Mouse (Mus musculus) fat pad, adult 2 months (tissue): ENCODE measurements around the gene Pax8.

Source experiments
- DNase-seq: peaks from one replicate; pipeline ENCODE4 v3.0.0-alpha.2; 2011; ENCODE audit warnings: low read depth, low spot score; ENCODE audit errors: extremely low read depth

Pax8 gene

GRCm38 (mm10) chr2:24475420-24475819, at the start of gene Pax8:
Gene Pax8 (minus strand): TSS chr2:24475599.
- DNase-seq: no peak

- DNase-seq: no peak
Observed at GRCm38 (mm10) chr2:24521430-24522226, 46.2 kb upstream of the Pax8 start.

DNA sequence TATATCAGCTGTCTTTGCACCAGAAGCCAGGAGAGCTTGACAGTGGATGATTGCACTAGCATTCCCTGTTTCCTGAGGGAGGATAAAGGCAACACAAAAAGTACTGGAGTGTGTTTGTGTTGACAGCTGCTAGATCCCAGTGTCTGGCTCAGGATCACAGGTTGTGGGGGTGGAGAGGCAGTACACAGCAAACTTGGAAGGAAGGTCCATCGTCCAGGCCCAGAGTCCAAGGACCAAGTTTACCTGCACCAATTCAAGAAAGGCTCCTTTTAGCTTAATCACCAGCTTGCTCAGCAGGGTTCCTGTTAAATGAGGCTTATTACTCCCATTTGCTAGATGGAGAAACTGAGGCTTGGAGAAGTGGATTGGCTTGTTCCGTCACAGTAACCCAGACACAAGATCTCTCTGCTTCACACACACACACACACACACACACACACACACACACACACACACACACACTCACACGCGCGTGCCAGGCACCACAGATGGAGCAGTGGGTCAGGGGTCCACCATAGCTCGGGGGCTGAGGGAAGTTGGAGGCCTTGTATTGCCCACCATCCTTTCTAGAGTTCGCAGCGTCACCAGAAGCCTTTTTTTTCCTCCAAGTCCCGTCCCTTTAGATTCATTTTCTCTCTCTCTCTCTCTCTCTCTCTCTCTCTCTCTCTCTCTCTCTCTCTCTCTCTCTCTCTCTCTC, 45.3 kb upstream of the Pax8 start:
- DNase-seq: no peak

DNA sequence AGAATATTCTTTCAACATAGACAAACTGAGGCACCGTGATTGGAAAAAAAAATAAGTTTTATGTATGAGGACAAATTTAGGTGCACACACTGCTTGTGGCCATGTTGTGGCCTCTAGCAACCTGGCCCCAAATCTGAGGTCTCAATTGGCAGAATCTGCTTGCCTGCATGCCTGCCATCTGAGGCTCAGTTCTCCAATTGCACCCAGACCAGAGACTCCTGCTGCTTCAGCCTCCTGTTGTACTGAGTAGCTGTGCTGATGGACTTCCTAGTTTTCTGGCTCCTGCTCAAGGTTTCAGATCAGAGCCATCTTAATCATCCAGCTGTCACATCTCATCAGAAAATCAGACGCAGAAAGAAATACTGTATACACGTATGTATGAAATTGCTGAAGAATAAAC, 41.5 kb upstream of the Pax8 start:
- DNase-seq: no peak

- no peak for DNase-seq
Observed at GRCm38 (mm10) chr2:24507359-24507758, 32.0 kb upstream of the Pax8 start.

DNA sequence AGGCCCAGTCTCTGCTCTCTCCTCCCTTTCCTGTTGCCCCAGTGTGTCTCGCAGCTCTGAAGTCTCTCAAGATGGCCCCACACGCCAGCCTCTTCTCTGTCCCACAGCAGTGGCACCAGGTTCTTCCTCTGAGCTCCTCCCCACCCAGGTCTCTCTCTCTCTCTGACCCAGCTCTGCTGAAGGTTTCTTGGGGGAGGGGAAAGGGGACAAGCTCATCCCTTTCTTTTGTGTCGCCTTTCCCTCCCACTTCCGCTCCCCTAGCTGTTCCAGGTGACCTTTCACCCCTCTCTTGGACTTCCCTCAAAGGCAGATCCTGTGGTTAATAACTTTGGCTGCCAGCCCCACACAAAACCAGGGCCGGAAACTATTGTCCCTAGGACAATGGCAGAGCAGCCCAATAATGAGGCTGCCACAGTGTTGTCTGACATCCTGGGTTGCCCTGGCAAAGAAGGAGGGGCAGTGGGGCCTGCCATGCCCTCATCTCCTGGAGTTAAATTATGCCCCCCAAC, 27.6 kb upstream of the Pax8 start:
- no peak for DNase-seq

GRCm38 (mm10) chr2:24500921-24501320, 25.5 kb upstream of the Pax8 start:
- DNase-seq: no peak

- no peak for DNase-seq
Observed at GRCm38 (mm10) chr2:24490564-24490963, 15.2 kb upstream of the Pax8 start.

DNA sequence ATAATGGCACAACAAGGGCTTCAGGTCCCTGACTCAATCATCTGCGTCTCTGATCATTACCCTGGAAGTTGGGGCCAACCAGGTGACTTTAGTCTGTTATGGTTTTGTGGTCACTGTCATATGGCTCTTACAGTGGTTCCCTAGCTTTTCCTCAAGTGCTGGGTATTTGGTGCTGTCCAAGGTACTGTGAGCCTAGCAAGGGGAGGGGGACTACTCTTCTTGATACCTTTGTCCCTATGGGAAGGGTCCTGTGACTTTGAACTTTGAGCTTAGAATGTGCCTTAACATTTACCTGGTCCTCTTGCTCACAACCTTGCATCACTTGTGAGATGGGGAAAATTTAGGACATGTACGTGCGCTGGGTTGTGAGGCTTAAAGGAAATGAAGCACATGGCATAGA, 13.3 kb upstream of the Pax8 start:
- no peak for DNase-seq

- DNase-seq: no peak
Observed at GRCm38 (mm10) chr2:24487056-24487825, 11.8 kb upstream of the Pax8 start.

DNA sequence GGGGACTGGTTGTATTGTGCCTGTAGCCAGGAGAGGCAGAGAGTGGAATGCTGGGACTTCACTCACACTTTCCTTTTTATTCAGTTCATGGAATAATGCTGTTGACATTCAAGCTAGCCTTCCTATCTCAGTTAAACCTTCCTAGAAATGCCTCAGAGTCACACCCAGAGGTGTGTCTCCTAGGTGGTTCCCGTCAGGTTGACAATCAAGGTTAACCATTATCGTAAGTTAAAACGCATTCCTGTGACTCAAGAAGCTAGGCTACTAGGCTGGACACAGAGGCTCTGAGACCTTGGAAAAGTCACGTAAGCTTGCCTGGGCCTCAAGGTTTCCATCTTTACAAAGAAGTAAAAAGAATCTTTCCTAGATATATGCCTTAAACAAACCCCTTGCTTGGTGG, 10.0 kb upstream of the Pax8 start:
- no peak for DNase-seq

DNA sequence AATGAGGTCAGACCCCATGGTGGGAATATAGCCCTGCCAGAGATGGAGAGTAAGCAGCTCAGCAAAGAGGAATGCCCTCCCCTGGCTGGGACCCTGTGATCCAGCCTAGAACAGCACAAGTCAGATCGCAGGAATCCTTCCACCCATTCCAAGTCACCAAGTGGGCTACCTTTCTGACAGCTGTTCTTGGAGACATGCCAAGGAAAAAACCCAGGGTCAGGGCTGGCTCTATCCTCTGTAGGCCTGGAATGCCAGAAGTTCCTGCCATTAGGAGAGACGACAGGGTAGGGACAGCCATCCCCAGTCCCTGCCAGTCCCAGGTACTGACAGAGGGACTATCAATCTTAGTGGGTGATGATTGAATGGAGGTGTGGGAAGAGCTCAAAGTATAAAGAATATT, 4.5 kb upstream of the Pax8 start:
- no peak for DNase-seq

DNA sequence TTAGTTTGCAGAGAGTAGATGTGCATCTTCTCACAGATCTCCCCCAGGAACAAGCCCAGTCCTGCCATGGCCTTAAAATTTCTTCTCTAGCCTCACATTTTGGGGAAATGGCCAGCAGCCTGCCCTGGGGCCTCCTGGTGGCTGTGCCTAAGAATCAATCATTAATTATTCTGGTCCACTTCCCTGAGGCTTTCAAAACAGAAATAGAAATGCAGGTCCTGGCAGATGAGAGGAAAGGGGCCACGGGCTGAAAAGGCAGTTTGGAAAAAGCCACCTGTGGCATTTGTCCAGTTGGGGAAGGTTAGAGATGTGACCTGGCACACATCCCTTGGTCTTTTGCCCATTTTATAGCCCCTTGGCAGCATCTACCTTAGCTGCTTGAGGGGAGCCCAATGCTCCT, 3.8 kb upstream of the Pax8 start:
- no peak for DNase-seq

DNA sequence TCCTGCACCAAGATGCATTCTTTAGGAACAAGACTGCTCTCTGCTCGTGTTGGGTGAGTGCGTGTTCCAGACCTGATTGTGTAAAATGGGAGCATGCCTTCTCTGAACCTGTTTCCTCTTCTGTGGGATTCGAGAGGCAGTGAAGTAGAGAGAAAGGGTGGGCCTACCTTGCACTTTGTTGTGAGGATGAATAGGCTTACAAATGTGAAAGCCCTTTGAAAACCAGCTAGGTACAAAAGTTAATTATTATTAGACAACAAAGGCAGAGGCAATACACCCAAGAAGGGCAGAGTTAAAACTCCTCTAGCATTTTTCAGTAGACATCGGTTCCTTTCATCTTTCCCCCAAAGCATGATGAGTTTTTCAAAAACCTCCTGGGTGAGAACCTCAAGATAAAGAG, 3.2 kb upstream of the Pax8 start:
- no peak for DNase-seq

DNA sequence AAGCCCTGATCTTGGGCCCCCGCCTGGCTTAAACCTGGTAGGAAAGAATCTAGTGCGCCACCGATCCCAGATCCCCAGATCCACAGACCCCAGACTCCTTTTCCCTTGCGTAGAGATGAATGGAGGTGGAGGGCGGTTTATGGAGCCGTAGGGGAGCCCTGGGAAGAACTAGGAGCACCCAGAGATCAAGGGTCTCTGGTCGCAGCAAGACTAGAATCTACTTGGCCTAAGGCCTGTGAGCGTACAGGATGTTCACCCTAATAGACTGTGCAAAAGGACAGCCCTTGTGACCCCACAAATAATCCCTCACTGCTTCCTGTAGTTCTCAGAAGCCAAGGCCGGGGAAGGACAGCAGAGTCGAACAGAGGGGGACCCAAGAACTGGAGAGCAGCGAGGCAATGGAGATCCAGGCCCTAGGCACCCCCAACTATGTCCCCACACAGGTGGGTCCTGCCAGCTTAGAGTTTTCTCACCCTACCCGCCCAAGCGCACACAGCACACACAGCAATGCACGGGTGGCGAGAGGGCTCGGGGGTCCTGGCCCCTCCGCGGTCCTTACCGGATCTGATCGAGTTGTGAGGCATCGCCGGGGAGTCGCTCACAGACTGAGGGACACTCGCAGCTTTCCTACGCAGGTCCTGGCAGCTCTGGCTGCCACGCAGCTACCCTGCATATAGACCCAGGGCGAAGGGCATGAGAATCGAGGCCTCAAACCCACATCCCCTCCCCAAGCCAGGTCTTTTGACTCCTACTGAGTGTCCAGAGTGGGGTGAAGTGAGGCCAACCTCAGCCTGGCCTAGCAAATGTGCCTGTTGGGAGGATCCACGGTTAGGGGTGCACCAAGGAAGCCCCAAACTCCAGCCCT, 653 bp downstream of the Pax8 start:
- DNase-seq: no peak

DNA sequence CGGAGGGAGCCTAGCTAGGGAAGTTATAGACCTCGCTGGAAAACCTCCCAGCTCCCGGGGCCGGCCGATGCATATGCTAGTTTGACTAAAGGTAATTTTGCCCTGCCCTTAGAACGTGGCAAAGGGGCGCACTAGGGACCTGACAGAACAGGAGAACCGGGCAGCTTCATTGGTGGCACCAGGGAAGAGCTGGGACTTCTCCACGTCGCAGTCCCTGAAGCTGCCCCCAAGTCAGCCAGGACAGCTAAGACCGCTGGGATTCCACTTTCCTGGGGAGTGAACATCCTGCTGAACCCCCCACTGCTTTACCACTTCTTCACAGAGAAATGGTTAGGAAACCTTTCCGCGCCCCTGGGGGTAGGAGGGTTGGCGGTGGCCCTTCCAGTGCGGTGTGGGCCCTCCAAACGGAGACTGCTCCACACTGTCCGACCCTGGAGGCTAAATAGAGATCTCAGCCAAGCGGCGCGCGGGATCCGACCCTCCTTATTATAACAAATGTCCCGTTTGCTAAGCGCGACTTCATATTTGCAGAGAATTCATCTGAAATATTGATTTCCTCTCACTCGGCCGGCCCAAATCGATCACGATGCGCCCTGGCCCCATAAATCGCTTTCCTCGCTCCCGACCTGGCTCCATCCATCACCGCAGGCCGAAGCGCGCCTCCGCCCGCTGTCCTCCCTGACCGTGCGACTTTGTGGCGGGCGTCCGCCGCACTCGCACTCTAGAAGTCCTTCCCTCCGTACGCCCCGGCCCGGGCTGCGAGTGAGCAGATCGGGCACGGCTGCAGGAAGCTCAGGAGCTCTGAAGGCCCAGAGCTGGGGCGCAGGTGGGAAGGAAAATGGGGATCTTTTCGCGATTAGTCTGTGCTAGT, 1.5 kb downstream of the Pax8 start:
- DNase-seq: no peak

GRCm38 (mm10) chr2:24472677-24473076, 2.7 kb downstream of the Pax8 start:
- no peak for DNase-seq

GRCm38 (mm10) chr2:24472111-24472510, 3.3 kb downstream of the Pax8 start:
- no peak for DNase-seq

DNA sequence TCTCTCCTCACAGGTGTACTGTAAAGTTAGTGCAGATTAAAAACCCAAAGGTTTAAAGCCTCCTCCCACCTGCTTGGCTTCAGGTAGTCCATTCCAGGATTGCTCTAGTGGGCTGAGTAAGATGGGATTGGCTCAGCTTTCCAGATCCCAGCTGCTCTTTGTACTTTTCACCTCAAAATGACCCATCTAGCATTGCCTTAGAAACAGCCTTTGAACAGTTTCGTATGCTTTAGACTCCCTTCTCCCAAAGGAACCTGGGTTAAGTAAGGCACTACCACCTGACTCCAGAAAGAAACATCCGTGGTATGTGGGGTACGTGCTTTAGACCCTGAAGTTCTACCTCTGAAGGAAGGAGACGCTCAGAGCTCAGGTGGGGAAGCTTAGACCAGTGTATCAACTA, 6.3 kb downstream of the Pax8 start:
- DNase-seq: no peak

GRCm38 (mm10) chr2:24468430-24468829, 7.0 kb downstream of the Pax8 start:
- no peak for DNase-seq
